Mouse (Mus musculus): Measurements from ENCODE around the gene Gm3106.
"Not testable (repeated sequence)": the region's sequence is repeated elsewhere in the genome, so short reads cannot be mapped to it uniquely, and the experiment has no call there.

The Gm3106 gene

DNA sequence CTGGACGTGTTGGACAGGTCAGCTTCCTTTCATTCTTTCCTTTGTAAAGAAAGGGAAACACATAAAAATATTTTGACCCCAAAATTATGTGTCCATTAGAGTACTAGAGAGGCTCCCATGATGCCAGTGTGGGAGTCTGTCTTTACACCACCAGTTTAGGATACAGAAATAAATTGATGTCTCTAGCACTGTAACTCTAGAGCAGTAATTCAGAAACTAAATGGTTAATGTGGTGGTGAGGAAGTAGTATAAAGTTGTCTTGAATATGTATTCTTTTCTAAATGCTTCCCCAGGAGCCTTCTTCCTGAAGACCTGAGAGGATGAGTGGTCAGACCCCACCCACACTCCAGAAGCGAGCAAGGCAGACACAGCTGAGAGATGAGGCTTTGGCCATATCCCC lies at the start of gene Gm3106:
Gene Gm3106 (plus strand): TSS at position 301 of the 400 bp plus-strand sequence.
- not testable (repeated sequence) for DNase-seq (ENCODE audit: low spot score in 2 of 2)
